Mouse (Mus musculus) myocyte (in vitro differentiated cells): ENCODE data around the gene Alx3.

Experiments
- MYOD1 ChIP-seq, 3 experiments: IDR thresholded peaks; one replicate each; pipeline ENCODE4 v1.6.1; 2011; ENCODE audit warnings: control low read depth in 2 of 3, low read depth in 2 of 3, mild to moderate bottlenecking in 2 of 3, moderate library complexity in 1 of 3; ENCODE audit not compliant: insufficient read length in 2 of 3, control insufficient read depth in 1 of 3
- POLR2A ChIP-seq: IDR thresholded peaks from one replicate; pipeline ENCODE4 v1.6.1; 2011; ENCODE audit warnings: low read depth, mild to moderate bottlenecking, control low read depth, moderate library complexity; ENCODE audit not compliant: insufficient read length

- TF ChIP-seq POLR2A = no peak
- TF ChIP-seq MYOD1 (IDR thresholded peaks at IDR 0.05; ENCODE audit: control insufficient read depth in 1 of 3, insufficient read length in 2 of 3, low read depth in 2 of 3) = no peak
Measured at GRCm38 (mm10) chr3:107632786-107633185, 38.0 kb downstream of the Alx3 start.
